Mouse (Mus musculus): Measurements from ENCODE around the gene Magi2. TPM values are rescaled to one million over a fixed set of nuclear protein-coding genes. Genes with fewer than 3 reads are reported as not detected.

Gene Magi2
- 18.0 and 20.2 TPM in 2 replicates for polyA plus RNA-seq (2016; fragmentation: Nextera tagmentation; extraction: Ambion mirVana)

DNA sequence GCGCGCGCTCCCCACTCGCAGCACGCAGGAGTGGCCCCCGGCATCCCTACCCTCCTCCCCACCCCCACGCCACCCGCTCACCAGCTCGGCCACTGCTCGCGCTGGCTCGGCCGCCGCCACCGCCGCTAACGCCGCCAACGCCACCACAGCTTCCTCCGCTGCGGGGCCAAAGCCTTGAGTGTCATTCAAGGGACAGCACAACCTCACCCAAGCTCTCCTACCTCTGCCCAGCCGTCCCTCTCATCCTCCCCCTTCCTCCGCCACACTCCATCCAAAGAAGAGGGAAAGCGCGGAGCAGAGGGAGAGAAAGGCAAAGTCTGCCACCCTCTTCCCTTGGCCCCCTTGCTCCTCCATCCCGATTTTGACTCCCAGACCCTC, at the start of gene Magi2:
TSS of gene Magi2 (plus strand) at position 171 of the 378 bp plus-strand sequence.
- no peaks in the 10 kb centered on the region; the same call in 1 of the 2 replicates for H3K27me3 ChIP-seq
- under 1% methylated on average over 24 of the region's 26 CpGs for WGBS
- no peaks in the 10 kb centered on the region for H3K9me3 ChIP-seq

GRCm38 (mm10) chr5:19178594-19178993, 48.2 kb upstream of the Magi2 start:
- Histone ChIP-seq H3K36me3 (no peaks in the 10 kb centered on the region), H3K27ac (replicated peaks) (no peak overlapping the region), H3K27me3 (no peaks in the 10 kb centered on the region), H3K9ac (replicated peaks) (no peak overlapping the region), H3K4me3 (no peak overlapping the region), H3K4me1 (no peaks in the 10 kb centered on the region), H3K4me2 (replicated peaks) (no peak overlapping the region), H3K9me3 (no peaks in the 10 kb centered on the region)
- ATAC-seq (ENCODE audit: low FRiP score, low read depth), result no peak
- WGBS, result 68% methylated on average over 6 of the region's 6 CpGs

More for the DNA sequence above, at the start of gene Magi2:
- peak within 1 kb of the TSS; percentile 88 for H3K4me2 ChIP-seq (replicated peaks)
- ATAC-seq (ENCODE audit: low FRiP score, low read depth), result no peak
- peaks cover 22% of the 10 kb centered on the region for H3K4me1 ChIP-seq
- H3K9ac ChIP-seq (replicated peaks), result peak within 1 kb of the TSS; percentile 71
- H3K36me3 ChIP-seq, result no peaks in the 10 kb centered on the region
- peak within 1 kb of the TSS; percentile 79 for H3K27ac ChIP-seq (replicated peaks)
- peak within 1 kb of the TSS; percentile 68 for H3K4me3 ChIP-seq

GRCm38 (mm10) chr5:19186175-19186574, 40.7 kb upstream of the Magi2 start:
- Histone ChIP-seq H3K27me3 (no peaks in the 10 kb centered on the region), H3K4me1 (no peaks in the 10 kb centered on the region), H3K9ac (replicated peaks) (no peak overlapping the region), H3K9me3 (no peaks in the 10 kb centered on the region), H3K4me2 (replicated peaks) (no peak overlapping the region), H3K4me3 (no peak overlapping the region), H3K27ac (replicated peaks) (no peak overlapping the region), H3K36me3 (no peaks in the 10 kb centered on the region)
- ATAC-seq (ENCODE audit: low FRiP score, low read depth), result no peak
- WGBS, result 95% methylated on average over 2 of the region's 2 CpGs

DNA sequence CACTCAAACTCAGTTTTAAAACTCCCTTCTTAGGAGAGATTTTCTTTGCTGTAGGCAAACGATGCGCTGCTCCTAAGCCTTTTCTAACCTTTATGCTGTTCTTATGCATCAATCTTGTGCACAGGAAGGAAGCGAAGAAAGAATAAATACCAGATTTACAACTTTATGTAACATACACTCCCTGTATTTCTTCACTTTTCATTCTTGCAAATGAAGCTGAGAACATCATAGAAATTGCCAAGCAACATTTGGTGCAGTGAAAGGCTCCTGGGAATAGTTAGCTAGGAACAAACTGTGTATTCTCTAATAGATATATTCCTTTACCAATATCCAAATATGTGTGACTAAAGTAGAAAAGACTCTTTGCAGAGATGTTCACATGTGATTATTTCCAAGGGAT, 15.2 kb upstream of the Magi2 start:
- Histone ChIP-seq H3K4me2 (replicated peaks) (no peak overlapping the region), H3K4me3 (no peak overlapping the region), H3K4me1 (no peaks in the 10 kb centered on the region), H3K36me3 (no peaks in the 10 kb centered on the region), H3K27ac (replicated peaks) (no peak overlapping the region), H3K9me3 (no peaks in the 10 kb centered on the region), H3K27me3 (no peaks in the 10 kb centered on the region), H3K9ac (replicated peaks) (no peak overlapping the region)
- ATAC-seq (ENCODE audit: low FRiP score, low read depth), result no peak
- WGBS, result 85% methylated on average over 3 of the region's 3 CpGs

GRCm38 (mm10) chr5:19226144-19226865, 531 bp upstream of the Magi2 start:
- under 1% methylated on average over 40 of the region's 51 CpGs for WGBS

DNA sequence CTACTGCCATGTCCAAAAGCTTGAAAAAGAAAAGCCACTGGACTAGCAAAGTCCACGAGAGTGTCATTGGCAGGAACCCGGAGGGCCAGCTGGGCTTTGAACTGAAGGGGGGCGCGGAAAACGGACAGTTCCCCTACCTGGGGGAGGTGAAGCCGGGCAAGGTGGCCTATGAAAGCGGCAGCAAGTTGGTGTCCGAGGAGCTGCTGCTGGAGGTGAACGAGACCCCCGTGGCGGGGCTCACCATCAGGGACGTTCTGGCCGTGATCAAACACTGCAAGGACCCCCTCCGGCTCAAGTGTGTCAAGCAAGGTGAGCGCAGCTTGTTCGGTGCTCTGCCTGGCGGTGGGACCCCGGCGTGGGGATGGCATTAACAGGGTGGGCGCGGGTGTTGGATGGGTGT, 445 bp downstream of the Magi2 start:
- Histone ChIP-seq H3K4me3 (peak overlapping the region; percentile 68), H3K9ac (replicated peaks) (peak overlapping the region; percentile 71), H3K9me3 (no peaks in the 10 kb centered on the region), H3K27ac (replicated peaks) (peak overlapping the region; percentile 79), H3K27me3 (no peaks in the 10 kb centered on the region; the same call in 1 of the 2 replicates), H3K4me2 (replicated peaks) (peak overlapping the region; percentile 88), H3K4me1 (peaks cover 22% of the 10 kb centered on the region), H3K36me3 (no peaks in the 10 kb centered on the region)
- WGBS, result under 1% methylated on average over 21 of the region's 21 CpGs
- ATAC-seq (ENCODE audit: low FRiP score, low read depth), result peak; percentile 5

More at GRCm38 (mm10) chr5:19226144-19226865, 531 bp upstream of the Magi2 start:
- H3K27me3 ChIP-seq, result no peaks in the 10 kb centered on the region; the same call in 1 of the 2 replicates
- H3K9me3 ChIP-seq, result no peaks in the 10 kb centered on the region
- H3K4me1 ChIP-seq, result peaks cover 22% of the 10 kb centered on the region
- H3K27ac ChIP-seq (replicated peaks), result peak overlapping the region; percentile 79
- peak; percentile 95 for ATAC-seq (ENCODE audit: low FRiP score, low read depth)
- no peaks in the 10 kb centered on the region for H3K36me3 ChIP-seq
- H3K9ac ChIP-seq (replicated peaks), result peak overlapping the region; percentile 71
- peak overlapping the region; percentile 88 for H3K4me2 ChIP-seq (replicated peaks)
- peak overlapping the region; percentile 68 for H3K4me3 ChIP-seq

DNA sequence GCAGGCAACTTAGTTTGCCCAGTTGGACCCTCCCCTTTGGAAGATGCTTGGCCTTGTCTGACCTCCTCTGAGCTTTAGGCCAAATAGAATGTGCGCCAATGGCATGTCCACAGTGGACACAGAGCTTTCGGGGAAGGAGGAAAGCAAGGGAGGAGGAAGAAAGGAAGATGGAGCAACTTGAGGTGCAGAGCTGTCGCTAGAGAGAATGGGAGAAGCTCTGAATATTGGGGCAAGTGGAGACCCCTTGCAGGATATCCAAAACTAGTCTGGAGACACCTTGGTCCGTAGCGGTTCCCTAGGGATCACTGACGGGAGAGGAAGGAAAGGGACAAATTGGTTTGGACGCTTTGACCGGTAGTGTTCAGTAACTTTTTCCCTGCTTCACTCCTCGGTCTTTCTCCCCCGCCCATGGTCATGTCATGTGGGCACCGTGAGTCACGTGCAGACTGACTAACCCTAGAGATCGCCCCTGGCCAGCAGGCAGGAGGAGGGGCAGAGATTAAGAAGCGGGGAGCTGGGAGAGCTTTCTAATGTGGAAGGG, 1.0 kb downstream of the Magi2 start:
- Histone ChIP-seq H3K4me3 (peak overlapping the region; percentile 68), H3K9ac (replicated peaks) (peak overlapping the region; percentile 71), H3K36me3 (no peaks in the 10 kb centered on the region), H3K4me2 (replicated peaks) (peak overlapping the region; percentile 88), H3K27ac (replicated peaks) (no peak overlapping the region), H3K4me1 (peaks cover 22% of the 10 kb centered on the region), H3K27me3 (no peaks in the 10 kb centered on the region; the same call in 1 of the 2 replicates), H3K9me3 (no peaks in the 10 kb centered on the region)
- 0% methylated on average over 14 of the region's 14 CpGs for WGBS
- ATAC-seq (ENCODE audit: low FRiP score, low read depth), result peak; percentile 32

- no peak for ATAC-seq (ENCODE audit: low FRiP score, low read depth)
- H3K27me3 ChIP-seq, result no peaks in the 10 kb centered on the region
- H3K9ac ChIP-seq (replicated peaks), result no peak overlapping the region
- no peaks in the 10 kb centered on the region for H3K4me1 ChIP-seq
- H3K4me2 ChIP-seq (replicated peaks), result no peak overlapping the region
- H3K27ac ChIP-seq (replicated peaks), result no peak overlapping the region
- no peaks in the 10 kb centered on the region for H3K36me3 ChIP-seq
- no peak overlapping the region for H3K4me3 ChIP-seq
- H3K9me3 ChIP-seq, result no peaks in the 10 kb centered on the region
Measured at GRCm38 (mm10) chr5:19241797-19242196, 15.0 kb downstream of the Magi2 start.

- no peak for ATAC-seq (ENCODE audit: low FRiP score, low read depth)
Measured at GRCm38 (mm10) chr5:19246426-19246825, 19.6 kb downstream of the Magi2 start.

GRCm38 (mm10) chr5:19247266-19247665, 20.4 kb downstream of the Magi2 start:
- H3K4me3 ChIP-seq, result no peak overlapping the region
- H3K9me3 ChIP-seq, result no peaks in the 10 kb centered on the region
- no peaks in the 10 kb centered on the region for H3K4me1 ChIP-seq
- H3K9ac ChIP-seq (replicated peaks), result no peak overlapping the region
- H3K27ac ChIP-seq (replicated peaks), result no peak overlapping the region
- no peak overlapping the region for H3K4me2 ChIP-seq (replicated peaks)
- no peak for ATAC-seq (ENCODE audit: low FRiP score, low read depth)
- WGBS, result 74% methylated on average over 3 of the region's 3 CpGs
- H3K27me3 ChIP-seq, result no peaks in the 10 kb centered on the region
- H3K36me3 ChIP-seq, result no peaks in the 10 kb centered on the region

More at GRCm38 (mm10) chr5:19246426-19246825, 19.6 kb downstream of the Magi2 start:
- 69% methylated on average over 2 of the region's 2 CpGs for WGBS
- no peaks in the 10 kb centered on the region for H3K9me3 ChIP-seq
- no peaks in the 10 kb centered on the region for H3K36me3 ChIP-seq
- no peak overlapping the region for H3K27ac ChIP-seq (replicated peaks)
- no peak overlapping the region for H3K4me2 ChIP-seq (replicated peaks)
- H3K4me1 ChIP-seq, result no peaks in the 10 kb centered on the region
- no peaks in the 10 kb centered on the region for H3K27me3 ChIP-seq
- H3K9ac ChIP-seq (replicated peaks), result no peak overlapping the region
- H3K4me3 ChIP-seq, result no peak overlapping the region

- Histone ChIP-seq H3K36me3 (no peaks in the 10 kb centered on the region), H3K4me2 (replicated peaks) (no peak overlapping the region), H3K27me3 (no peaks in the 10 kb centered on the region), H3K4me3 (no peak overlapping the region), H3K9me3 (no peaks in the 10 kb centered on the region), H3K27ac (replicated peaks) (no peak overlapping the region), H3K9ac (replicated peaks) (no peak overlapping the region), H3K4me1 (no peaks in the 10 kb centered on the region)
- 71% methylated on average over 5 of the region's 5 CpGs for WGBS
- no peak for ATAC-seq (ENCODE audit: low FRiP score, low read depth)
Measured at GRCm38 (mm10) chr5:19262816-19263215, 36.0 kb downstream of the Magi2 start.

- H3K27ac ChIP-seq (replicated peaks), result no peak overlapping the region
- H3K4me1 ChIP-seq, result no peaks in the 10 kb centered on the region
- no peak for ATAC-seq (ENCODE audit: low FRiP score, low read depth)
- no peaks in the 10 kb centered on the region for H3K27me3 ChIP-seq
- no peak overlapping the region for H3K4me2 ChIP-seq (replicated peaks)
- no peak overlapping the region for H3K4me3 ChIP-seq
- H3K9me3 ChIP-seq, result no peaks in the 10 kb centered on the region
- 71% methylated on average over 2 of the region's 2 CpGs for WGBS
- H3K36me3 ChIP-seq, result no peaks in the 10 kb centered on the region
- no peak overlapping the region for H3K9ac ChIP-seq (replicated peaks)
Measured at GRCm38 (mm10) chr5:19264627-19265026, 37.8 kb downstream of the Magi2 start.

Measured in midbrain, embryonic 12.5 days (tissue).